Mouse (Mus musculus): ENCODE data around the gene Fam222b. TPM values are rescaled to one million over a fixed set of nuclear protein-coding genes. Genes with fewer than 3 reads are reported as not detected.
"Not testable (repeated sequence)": the region's sequence is repeated elsewhere in the genome, so short reads cannot be mapped to it uniquely, and the experiment has no call there.

The Fam222b gene
- polyA plus RNA-seq, 1 experiment = 15.7 TPM

DNA sequence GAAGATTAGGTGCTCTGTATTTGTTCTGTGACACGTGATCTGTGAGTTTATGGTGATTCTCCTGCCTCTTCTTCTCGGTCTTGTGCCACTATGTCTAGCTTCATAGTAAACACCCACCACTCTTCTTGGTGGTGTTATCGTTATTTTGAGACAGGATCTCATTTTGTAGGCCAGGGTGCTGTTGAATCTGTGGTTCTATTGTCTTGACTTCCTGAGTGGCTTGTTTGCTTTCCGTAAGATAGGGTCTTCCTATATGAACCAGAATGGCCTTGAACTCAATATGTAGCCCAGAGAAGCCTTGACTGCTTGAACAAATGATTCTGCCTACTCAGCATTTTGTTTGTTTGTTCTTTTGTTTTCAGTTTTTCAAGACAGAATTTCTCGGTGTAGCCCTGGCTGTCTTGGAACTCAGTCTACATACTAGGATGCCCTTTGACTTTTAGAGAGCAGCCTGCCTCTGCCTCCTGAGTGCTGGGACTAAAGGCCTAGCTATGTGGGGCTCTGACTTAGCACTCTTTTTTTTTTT is 6.6 kb upstream of the Fam222b start:
- DNase-seq (ENCODE audit: low read depth) = no peak

- DNase-seq (ENCODE audit: low read depth) = no peak
Observed at GRCm38 (mm10) chr11:78094137-78094503, 340 bp upstream of the Fam222b start.

DNA sequence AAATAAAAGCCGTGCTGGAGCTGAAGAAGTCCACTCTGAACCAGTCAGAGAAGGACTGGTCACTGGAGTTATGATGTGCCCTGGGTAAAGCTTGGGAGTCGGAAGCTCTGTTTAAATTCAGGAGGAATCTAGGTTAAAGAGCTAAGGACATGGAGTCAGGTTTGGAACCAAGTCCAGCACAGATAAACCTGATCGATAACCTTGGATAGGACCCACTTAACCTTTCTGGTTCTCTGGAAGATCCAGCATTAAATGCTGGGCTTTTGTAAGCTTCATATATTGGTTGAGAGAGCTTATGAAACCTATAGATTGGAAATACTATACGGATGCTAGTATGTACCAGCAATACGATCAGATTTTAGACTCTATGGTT is 670 bp downstream of the Fam222b start:
- no peak for DNase-seq (ENCODE audit: low read depth)

- no peak for DNase-seq (ENCODE audit: low read depth)
Observed at GRCm38 (mm10) chr11:78097077-78097476, 2.6 kb downstream of the Fam222b start.

GRCm38 (mm10) chr11:78100746-78101145 is 6.3 kb downstream of the Fam222b start:
- no peak for DNase-seq (ENCODE audit: low read depth)

GRCm38 (mm10) chr11:78102142-78102541 is 7.7 kb downstream of the Fam222b start:
- no peak for DNase-seq (ENCODE audit: low read depth)

DNA sequence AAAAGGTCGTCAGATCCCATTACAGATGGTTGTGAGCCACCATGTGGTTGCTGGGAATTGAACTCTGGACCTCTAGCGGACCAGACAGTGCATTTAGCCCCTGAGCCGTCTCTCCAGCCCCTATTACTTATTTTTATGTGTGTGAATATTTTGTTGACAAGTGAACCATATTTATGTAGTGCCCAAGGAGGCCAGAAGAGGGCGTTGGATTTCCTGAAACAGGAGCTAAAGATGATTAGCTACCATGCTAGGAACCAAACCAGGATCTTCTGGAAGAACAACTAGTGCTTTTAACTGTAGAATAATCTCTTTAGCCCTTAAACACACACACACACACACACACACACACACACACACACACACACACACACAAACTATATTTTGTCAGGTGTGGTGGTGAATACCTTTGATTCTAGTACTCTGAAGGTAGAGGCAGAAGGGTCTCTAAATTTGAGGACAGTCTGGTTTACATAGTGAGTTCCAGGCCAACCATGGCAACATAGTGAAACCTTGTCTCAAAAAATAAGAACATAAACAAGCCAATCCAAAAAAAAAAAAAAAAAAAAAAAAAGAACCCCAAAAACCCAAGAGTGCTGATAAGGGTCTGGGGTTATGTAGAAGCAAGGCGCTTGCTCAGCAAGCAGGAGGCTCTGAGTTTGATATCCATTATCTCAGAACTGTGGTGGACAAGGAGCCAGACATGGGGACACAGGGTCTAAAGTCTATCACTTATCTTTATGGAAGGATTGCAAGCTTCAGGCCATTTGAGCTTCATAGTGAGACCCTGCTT is 8.7 kb downstream of the Fam222b start:
- DNase-seq (ENCODE audit: low read depth) = no peak

DNA sequence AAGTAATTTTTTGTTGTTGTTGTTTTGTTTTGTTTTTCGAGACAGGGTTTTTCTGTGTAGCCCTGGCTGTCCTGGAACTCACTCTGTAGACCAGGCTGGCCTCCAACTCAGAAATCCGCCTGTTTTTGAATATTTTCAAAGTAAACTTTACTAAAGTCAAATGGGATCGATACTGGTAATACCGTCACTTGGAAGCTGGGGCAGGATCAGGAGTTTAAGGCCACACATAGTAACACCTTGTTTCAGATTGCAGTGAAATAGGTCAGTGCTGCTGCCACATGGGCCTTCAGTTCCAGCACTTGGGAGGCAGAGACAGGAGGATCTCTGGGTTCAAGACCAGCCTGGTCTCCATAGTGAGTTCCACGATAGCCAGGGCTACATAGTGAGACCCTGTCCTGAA is 10.0 kb downstream of the Fam222b start:
- no peak for DNase-seq (ENCODE audit: low read depth)

DNA sequence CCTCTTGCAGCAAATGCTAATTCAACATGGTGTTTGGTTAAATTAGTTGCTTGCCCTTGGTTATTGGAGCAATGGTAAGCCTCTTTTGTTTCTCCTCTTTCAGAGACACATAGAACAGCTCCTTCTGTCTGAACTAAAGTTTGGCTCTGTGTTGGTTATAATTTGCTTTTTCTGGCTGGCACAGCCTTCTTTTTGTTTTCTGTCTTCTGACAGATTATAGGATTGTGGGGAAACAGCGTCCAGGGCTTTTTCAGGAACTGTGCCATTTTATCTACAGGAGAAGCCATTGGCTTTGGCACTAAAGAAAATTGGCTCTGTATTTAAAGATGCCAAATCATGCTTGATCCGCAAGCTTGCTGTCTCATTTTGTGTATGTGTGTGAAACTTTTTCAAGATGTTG is 19.2 kb downstream of the Fam222b start:
- no peak for DNase-seq (ENCODE audit: low read depth)

- no peak for DNase-seq (ENCODE audit: low read depth)
Observed at GRCm38 (mm10) chr11:78114676-78115366, 20.4 kb downstream of the Fam222b start.

DNA sequence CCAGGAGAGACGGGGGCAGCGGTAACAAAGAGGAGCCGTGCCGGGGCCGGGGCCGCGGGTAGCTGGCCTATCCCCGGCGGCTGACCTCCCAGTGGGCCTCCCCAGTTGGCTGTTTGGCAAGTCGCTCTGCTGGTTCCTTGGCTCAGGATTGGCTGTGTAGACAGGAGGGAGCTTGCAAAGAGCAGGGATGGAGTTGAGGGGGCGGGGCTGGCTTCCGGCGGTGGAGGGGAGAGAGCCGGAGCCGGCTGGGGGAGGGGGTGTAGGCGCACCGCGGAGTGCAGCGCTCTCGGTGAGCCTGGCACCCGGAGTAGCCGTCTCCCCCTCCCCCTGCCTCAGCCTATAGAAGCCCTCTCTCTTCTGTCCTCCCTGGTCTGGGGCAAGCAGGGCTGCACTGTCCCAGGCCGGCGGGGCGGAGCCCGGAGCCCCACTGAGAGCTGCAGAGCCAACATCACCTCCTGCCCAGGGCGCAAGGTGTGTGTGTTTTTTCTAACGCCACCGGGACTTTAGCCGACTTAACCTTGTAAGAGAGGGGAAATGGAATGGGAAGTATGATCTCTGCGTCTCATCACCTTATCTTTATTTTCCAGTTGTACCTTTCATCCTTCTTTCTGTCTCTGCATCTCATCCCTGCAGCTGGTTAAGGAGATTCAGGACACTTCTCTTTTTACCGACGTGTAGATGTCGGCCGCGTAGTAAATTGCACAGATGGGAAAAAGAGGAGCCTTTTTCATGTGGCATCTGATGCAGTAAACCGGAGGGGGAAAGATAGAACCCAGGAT is 21.1 kb downstream of the Fam222b start:
- no peak for DNase-seq (ENCODE audit: low read depth)

DNA sequence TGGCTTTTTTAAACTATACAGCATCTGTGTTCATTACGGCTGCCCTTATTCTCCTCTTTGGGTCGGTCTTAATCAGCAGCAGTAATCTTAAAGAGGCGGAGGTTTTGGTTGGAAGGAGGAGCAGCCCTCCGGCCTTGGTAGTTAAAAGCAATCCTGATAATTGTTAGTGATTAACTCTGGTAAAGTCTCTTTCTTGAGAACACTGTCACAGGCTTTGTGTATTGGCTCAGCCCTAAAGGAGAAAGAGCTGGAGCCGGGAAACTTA is 21.6 kb downstream of the Fam222b start:
- DNase-seq (ENCODE audit: low read depth) = no peak

GRCm38 (mm10) chr11:78118467-78118866 is 24.0 kb downstream of the Fam222b start:
- no peak for DNase-seq (ENCODE audit: low read depth)

DNA sequence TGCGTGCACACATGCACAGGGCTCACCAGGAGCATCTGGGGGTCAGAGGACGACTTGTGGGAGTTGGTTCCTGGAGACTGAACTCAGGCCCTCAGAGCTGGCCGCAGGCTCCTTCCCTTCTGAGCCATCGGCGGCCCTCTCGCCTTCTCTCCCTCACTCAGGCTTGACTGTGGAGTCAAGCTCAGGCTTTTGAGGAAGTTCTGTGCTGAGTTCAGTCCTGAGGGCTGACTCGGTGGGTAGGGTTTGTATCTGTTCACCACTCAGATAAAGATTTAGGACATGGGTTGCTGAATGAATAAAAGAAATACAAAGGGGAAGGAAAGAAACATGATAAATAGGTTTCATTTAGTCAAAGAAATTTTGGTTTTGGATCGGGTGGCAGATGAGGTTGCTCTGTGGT is 25.4 kb downstream of the Fam222b start:
- DNase-seq (ENCODE audit: low read depth) = no peak

- DNase-seq (ENCODE audit: low read depth) = no peak
Observed at GRCm38 (mm10) chr11:78121176-78121575, 26.7 kb downstream of the Fam222b start.

DNA sequence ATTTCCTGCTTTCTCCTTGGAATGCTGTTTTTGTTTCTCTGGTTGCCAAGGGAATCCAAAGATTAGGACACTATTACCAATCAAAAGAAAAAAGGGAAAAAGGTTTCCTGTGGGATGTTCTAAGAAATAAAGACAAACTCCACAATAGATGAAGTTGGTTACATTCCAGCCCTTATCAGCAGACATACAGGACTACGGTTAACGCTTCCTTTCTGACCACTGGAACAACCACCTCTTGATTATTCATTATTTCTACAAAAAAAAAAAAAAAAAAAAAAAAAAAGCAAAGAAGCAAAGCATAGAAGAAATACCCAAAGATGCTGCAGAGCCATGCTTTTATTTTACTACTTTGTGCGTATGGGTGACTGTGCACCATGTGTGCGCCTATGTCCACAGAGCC is 28.4 kb downstream of the Fam222b start:
- DNase-seq (ENCODE audit: low read depth) = no peak

- DNase-seq (ENCODE audit: low read depth) = no peak
Observed at GRCm38 (mm10) chr11:78123782-78124181, 29.3 kb downstream of the Fam222b start.

DNA sequence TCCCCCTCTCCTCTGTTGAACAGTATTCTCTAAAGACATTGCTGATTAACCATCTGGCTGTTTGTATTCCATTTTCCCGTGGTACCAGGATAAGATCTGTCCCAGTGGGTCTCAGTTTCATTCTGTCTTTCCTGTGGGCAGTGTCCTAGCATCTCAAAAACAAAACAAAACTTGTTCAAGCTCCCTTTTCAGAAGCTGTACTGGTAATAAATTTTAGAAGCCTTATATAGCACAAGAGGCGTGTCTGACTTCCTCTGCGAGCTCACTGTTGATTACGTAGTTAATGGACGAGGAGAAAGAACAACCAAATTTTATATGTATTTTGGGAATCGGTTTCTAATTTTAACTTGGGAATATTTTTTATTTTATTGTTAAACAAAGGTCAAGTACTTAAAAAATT is 31.2 kb downstream of the Fam222b start:
- DNase-seq (ENCODE audit: low read depth) = no peak

DNA sequence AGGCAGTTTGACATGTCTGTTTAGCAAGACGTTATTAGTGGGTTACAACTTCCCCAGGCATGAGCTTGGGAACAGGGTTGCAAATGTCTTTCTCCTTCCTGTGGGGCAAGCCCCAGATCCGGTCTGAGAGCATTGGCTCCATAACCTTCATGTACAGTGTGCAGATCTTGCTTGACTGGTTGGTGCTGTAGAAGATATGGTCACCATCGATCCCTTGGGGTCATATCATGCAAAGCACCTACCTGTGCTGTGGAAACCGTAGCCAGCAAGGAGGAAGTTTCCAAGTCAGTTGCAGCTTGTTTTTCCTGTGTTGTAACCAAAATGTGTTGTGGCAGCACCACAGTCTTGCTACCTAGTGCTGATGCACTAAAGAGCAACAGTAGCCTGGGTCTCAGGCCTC is 32.3 kb downstream of the Fam222b start:
- peak; percentile 73 for DNase-seq (ENCODE audit: low read depth)

DNA sequence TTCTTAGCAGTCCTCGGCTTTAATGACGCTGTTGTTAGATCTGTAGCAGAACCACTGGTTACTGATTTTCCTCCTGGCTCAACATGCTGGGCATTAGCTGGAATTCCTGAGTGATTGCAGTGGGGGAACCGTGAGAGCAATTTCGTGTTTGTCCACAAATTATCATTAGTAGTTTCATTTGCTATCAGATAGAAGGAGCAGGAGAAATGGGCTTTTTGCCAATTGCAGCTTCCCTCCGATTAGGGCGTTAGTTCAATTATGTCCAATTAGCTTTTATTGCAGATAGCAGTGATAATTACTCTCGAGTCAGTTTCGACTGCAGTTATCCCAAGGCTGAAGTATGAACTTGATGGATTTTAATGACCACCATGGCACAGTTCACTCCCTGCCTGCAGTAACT is 35.0 kb downstream of the Fam222b start:
- no peak for DNase-seq (ENCODE audit: low read depth)

GRCm38 (mm10) chr11:78133915-78134314 is 39.5 kb downstream of the Fam222b start:
- DNase-seq (ENCODE audit: low read depth) = no peak

DNA sequence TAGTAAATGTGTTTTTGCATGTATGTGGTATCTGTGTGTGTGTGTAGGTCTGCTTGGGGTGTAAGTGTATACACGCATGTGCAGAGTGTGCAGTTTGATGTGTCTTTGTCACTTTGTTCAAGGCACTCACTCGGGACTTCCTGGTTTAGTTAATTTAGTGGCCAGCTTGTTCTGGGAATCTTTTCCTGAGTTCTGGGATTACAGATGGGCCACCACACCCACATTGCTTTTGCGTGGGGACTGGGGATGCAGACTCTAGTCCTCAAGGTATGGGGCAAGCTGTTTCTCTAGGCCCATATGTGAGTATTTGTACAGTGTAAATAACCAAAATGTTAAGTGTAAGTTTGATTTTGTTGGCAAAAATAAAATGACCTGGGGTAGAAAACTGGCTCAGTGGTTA is 39.9 kb downstream of the Fam222b start:
- DNase-seq (ENCODE audit: low read depth) = no peak

DNA sequence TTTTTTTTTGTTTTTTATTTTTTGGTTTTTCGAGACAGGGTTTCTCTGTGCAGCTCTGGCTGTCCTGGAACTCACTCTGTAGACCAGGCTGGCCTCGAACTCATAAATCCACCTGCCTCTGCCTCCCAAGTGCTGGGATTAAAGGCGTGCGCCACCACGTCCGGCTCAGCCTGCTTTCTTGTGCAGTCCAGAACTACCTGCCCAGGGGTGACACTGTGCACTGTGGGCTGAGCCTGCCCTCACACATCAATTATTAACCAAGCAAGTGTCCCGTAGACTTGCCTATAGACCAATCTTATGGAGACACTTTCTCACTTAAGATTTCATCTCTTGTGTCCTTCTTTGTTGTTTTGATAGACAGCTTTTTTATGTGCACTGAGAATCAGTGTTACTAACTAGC is 40.9 kb downstream of the Fam222b start:
- not testable (repeated sequence) for DNase-seq (ENCODE audit: low read depth)

Data from gonadal fat pad, adult 2 months (tissue).